Mouse (Mus musculus) yolk sac, embryonic 10.5 days (tissue): ENCODE data around the gene Tdrkh.

Experiments used
- DNase-seq: peaks from one replicate; pipeline ENCODE4 v3.0.0-alpha.2; 2017; ENCODE audit warnings: low spot score

Tdrkh gene

GRCm38 (mm10) chr3:94463926-94464578, 51.0 kb downstream of the Tdrkh start:
- peak; percentile 33 for DNase-seq

GRCm38 (mm10) chr3:94465632-94466430, 52.8 kb downstream of the Tdrkh start:
- DNase-seq: no peak

GRCm38 (mm10) chr3:94468931-94469330, 55.9 kb downstream of the Tdrkh start:
- no peak for DNase-seq

GRCm38 (mm10) chr3:94472447-94473114, 59.5 kb downstream of the Tdrkh start:
- peak; percentile 67 for DNase-seq

GRCm38 (mm10) chr3:94473115-94473505, 60.0 kb downstream of the Tdrkh start:
- no peak for DNase-seq

- no peak for DNase-seq
Measured at GRCm38 (mm10) chr3:94473567-94474232, 60.6 kb downstream of the Tdrkh start.

GRCm38 (mm10) chr3:94476301-94477035, 63.4 kb downstream of the Tdrkh start:
- DNase-seq: no peak

GRCm38 (mm10) chr3:94477444-94477843, 64.4 kb downstream of the Tdrkh start:
- DNase-seq: no peak

- no peak for DNase-seq
Measured at GRCm38 (mm10) chr3:94477981-94478422, 64.9 kb downstream of the Tdrkh start, which contains the start of gene Celf3. Gene Celf3 (plus strand): TSS chr3:94478295.

- no peak for DNase-seq
Measured at GRCm38 (mm10) chr3:94478591-94479169, 65.6 kb downstream of the Tdrkh start.

- no peak for DNase-seq
Measured at GRCm38 (mm10) chr3:94479564-94479963, 66.5 kb downstream of the Tdrkh start.

- DNase-seq: no peak
Measured at GRCm38 (mm10) chr3:94480291-94480884, 67.3 kb downstream of the Tdrkh start, which contains the start of gene Riiad1. Gene Riiad1 (minus strand): TSS chr3:94480341.

GRCm38 (mm10) chr3:94481429-94481828, 68.4 kb downstream of the Tdrkh start:
- no peak for DNase-seq

- no peak for DNase-seq
Measured at GRCm38 (mm10) chr3:94482764-94483385, 69.8 kb downstream of the Tdrkh start.

- peak; percentile 45 for DNase-seq
Measured at GRCm38 (mm10) chr3:94483790-94484439, 70.8 kb downstream of the Tdrkh start.
